Mouse (Mus musculus) left cerebral cortex, adult 9 months (tissue): ENCODE data around the gene Fgfr2.

Experiments
- DNase-seq, 2 experiments: peaks; one replicate each; pipeline ENCODE4 v3.0.0; 2022; ENCODE audit warnings: low spot score in 2 of 2

Fgfr2 gene

DNA sequence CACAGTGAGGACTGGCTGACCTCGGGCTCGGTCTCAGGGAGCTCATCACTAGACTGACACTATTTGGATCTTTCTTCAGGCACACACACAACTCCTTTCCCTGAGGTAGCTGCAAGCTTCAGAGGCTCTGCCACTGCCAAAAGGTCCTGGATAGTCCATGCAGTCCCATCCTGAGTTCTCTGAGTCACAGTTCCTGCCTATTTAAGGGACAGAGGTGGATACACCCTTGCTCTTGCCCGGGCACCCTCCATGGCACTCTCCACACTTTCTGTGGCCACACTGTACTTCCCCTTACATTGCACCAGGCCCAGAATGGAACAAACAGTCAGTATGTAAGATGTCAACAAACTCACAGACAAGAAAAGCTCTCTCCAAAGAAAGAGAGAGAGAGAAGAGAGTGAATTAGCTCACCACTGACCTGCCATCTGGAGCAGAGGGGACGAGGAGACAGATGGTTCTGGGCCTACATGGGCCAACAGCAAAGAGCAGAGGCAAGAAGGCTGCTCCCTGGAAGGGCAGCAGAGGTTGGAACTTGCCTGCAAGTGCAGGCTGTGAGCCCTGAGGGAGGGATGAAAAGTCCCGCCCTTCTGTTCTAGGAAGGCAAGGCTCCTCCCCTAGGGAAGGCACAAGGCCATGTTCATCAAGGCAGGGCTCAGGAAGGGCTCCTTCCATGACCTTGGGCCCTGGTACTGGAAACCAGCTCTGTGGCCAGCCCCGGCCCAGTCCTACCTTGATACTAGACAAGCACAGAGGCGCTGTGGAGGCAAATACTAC, 346.6 kb downstream of the Fgfr2 start:
- DNase-seq, result no peak

DNA sequence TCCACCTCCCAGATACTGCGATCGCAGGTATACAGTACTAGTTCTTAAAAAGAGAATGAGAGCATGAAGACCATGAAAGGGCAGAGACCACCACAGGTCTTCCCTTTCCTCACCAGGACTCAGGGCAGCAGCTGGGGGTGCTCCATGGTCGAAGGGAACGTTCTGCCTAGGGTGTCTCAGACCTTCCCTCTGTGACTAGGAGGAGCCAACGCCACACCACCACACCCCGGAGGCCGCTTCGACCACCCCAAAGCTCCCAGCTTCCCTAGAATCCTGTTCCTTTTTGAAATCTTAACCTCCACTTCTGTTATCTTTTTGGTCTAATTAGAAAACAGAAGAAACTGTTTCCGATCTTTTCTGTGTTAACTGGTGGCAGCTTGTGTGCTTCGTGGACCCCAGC, 347.2 kb downstream of the Fgfr2 start:
- DNase-seq, result no peak

DNA sequence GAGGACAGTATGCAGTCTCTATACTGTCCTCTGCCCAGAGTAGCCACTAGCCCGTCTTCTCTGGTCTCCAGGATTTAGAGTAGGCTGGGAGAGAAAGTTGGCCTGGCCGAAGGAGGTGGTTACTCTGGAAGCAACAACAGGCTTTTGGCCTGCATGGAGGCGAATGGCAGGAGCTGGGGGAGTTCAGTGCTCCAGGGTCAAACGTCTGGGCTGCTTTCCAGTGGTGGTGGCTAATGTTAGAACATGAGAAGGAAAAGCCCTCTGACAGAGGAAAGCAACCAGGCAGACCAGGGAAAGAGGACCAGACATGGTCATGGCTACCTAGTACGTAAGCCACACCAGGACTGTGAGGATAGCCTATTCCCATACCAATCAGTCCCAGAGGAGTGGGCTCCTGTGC, 347.8 kb downstream of the Fgfr2 start:
- no peak for DNase-seq

DNA sequence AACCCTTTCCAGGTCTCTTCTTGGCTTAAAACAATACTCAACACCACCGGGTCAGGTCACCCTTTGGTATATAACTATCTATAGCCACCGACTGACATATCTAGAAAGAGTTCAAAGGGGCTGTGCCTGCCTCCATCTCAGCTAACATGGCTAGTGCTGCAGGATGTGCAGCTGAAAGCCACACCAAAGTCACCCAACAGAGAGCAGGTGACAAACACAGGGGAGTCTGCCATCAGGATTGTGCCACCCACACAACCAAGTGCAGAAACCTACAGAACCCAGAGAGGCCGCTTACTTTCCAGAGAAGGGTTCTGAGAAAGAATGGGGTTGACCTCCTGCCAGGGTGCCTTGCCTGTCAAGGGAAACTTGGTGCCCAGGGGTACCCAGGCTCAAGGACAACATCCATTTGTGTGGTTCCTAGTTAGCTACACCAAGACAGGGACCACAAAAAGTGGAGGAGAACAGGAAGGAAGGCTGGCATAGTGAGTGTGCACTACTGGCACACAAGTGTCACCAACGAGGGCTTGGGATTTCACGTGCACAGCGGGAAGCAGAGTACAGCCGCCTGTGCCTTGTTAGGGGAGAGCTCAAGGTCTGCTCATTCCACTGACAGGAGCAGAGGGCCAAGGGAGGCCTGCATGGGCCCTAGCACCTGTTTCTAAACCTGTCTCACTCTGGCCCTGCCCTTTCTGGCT, 350.0 kb downstream of the Fgfr2 start:
- no peak for DNase-seq

DNA sequence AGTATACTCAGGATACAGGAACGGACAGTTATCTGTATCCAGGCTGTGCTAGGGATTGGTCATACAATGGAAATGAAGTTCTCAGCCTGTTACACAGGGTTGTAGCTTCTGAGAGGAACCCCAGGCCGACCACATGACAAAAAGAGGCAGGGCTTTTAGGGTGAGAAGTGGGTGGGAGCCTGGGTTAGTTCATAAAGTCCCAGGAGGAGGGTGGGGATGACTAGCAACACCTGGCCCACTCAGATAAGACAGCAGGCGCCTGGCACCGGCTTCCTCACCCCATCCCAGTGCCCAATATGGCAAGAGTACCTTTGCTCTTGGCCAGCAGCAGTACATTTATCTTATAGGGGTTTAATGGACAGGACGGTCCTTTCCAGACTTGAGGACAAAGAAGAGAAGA, 350.7 kb downstream of the Fgfr2 start:
- no peak for DNase-seq

DNA sequence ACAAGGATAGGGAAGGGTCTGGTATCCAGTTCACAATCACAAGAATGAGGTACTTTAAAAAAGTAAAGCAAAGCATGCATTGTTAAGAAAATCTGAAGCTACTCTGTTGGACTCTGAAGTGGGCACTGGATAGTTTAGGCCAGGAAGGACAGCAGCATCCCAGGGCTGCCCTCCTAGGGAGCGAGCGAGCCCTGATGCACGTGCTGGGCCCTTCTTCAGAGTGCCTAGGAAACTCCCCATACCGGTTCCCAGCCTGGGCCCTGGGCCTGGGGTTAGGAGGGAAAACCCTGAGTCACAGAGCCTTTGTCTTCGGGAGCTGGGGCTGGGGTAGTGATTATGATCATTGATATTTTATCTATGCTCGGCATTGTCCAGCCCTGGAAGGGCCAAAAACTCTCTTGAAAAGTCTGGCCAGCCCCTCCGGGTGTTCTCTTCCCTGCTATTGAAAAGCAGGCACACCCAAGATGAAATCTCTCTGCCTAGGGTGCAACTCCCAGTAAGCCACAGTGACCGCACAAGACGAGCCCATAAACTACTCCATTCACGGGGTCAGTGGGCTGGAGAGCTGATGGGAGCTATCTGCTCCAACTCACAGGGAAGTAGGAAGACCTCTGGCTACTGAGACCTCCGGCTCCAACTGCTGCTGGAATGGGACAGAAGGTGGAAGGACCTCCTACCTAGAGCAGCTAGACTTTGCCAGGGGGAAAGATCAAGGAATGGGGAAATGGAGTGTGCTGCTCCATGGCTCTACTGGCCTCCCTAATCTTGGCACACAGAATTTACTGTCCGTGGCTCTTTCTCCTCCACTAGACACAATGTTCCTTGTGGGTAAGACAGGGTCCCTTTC, 354.4 kb downstream of the Fgfr2 start:
- no peak for DNase-seq

DNA sequence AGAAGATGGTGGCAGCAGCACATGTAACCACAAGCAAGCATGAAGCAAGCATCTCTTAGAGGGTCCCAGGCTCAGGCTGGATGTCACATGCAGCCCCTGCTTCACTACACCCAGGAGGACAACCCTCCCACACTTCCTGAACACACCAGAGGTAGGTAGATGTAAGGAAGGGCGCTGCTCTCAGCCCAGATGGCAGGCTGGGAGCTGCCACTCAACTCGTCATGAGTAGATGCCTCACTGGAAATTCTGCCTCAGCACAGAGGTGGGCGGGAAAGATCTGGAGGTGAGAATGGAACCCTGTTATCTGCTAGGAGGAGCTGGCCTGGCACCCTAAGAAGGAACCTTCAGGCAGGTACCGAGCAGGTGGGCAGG, 355.2 kb downstream of the Fgfr2 start:
- no peak for DNase-seq

DNA sequence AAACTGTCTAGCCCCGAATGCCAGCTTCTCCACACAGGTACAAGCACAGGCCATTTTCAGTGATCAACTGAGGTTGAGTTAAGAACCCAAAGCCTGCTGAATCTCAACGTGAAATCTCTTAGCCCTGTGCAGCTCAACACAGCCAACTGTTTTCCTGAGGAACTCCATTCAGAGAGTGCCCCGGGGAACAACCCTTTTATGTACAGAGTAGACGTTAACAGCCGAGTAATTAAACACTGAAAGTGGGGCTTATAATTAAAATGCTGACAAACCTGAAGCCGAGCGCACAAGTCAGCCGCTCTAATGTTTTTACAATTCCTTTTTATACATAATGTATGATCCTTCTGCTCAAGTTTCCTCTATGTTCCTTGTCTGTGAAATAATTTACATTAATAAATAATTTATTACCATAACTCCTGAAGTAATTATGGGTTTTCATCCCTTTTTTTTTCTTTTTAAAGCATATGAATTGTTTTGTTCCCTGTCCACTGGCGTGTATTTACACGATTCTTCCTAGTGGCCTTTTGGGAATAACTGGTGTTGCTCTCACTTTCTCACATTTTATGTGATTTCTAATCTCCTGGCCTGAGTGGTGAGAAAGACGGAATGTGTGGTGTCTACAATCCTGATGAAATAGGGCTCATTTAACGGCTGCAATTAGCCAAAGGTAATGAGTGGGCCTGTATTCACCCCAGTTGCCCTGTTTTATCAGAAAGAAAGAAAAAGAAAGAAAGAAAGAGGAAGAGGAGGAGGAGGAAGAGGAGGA, 355.7 kb downstream of the Fgfr2 start:
- DNase-seq, result no peak

DNA sequence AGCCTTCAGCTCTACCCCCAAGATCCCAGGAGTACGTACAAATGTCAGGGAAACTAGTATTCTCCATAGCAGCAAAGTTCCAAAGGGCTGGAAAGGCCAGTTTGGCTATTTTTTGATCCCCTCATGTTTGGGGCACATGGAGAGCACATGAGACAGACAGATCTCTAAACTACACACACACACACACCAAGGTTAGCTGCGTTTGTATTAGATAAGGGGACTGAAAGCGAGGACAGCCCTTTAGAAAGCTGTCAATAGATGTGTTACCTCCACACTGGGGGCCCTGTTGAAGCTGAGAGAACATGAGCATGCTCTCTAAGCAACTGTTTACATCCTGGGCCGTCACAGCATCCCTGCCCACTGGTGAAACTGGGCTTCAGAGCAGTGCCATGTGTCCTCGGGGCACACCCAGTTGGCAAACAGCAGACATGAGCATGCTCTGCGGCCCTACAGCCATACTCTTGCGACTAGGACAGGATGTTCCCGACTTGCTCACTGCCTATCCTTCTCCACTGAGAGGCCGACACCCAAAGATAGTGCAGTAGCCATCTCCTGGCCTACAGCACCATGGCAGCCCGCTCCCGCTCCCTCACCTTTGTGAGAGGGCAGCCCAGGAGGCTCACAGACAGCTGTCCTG, 356.8 kb downstream of the Fgfr2 start:
- DNase-seq, result no peak

DNA sequence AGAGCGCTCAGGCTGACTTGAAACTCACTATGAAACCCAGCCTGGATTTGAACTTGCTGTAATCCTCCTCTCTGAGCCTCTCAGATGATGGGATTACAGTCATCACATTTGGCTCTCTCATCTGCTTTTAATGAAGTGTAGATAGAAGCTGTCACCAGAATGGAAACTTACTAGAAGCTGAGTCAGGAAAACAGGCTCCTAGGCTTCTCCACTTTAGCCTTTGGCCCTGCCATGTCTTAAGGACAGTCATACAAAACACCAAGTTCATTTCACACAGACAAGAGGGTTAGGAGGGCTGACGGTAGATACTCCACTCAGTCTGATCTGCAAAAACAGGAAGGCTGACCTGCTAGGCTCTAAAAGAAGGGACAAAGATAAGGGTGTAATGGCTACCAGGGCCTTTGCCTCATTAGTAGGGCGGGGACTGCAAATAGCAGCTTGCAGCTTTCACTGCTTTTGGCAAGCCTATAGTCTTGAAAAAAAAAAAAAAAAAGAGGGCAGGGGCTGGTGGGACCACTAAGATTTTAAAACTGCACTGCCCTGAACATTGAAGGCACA, 357.4 kb downstream of the Fgfr2 start:
- DNase-seq, result no peak

DNA sequence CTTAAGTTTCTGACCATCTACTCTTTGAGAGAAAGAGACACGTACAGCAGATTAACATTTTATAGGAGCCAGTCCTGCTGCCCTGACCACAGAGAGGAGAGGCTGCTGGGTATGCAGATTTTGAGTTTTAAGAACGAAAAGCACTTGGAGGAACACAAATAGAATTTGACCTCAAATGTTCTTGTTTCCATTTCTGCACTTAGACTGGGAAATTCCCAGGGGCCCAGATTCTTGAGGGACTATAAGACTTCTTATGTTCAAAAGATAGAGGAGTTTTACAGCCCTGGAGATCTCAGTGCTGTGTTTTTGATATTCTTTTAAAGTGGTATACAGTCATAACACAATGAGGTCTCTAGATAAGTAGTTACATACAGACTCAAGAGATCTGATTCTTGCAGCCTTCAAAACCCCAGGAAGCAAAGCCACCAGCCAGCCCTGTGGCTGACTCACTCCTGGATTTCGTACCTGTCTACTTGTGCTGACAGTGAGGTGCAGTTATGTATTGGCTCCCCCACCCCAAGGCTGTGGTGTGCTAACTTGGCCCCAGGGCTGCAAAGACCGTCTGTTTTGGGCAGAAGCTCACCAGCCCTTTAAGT, 358.2 kb downstream of the Fgfr2 start:
- DNase-seq, result no peak

DNA sequence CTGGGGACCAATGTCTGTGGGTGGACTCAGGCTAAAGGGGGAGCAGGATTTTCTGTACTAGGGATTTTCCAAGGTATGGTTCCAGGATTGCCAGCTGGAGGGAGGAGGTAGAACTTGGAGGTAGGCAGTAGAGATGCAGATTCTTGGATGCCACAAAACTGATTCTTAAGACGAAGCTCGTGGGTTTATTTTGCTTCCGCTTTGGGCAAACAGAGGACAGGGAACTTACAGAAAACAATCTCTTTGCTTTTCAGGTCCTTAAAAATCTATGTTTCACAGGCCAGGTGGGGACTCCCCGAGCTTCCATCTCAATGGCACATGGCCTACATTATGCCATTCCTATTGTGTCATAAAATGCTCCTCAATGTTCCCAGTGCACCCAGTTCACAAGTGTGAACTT, 358.8 kb downstream of the Fgfr2 start:
- DNase-seq, result peak in 1 of 2 experiments; percentile 51

DNA sequence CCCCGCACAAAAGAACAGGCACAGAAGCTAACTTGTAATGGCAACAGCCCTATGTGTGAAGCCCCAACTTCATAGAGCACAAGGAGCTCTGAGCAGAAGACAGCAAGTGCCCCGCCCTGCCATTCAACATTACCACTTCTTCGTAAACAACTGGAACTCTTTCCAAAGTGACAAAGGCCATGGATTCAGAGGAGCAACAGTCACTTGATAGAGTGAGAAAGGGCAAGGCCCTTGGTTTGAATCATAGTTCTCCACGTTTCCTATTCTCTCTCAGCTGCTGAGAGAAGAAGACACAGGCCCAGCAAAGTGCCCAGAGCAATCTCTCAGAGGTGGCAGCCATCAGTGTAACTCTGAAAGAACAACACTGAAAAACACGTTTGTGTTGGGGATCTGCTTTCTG, 359.2 kb downstream of the Fgfr2 start:
- no peak for DNase-seq

DNA sequence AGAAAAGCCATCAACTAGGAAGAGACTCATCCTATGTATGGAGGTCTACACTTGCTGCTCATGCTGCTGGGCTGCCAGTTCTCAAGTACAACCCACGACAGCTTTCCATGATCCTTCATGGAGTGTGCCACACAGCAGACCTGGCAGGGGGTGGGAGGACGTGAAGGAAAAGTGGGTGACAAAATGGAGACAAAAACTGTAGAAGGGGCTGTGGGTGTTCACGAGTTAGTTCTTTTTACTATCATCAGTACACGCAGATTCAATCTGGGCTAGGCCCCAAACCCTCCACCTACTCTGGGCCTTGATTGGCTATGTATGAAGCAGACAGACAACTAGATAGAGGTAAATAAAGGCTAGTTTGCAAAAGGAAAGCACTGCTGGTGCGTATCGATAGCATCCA, 359.8 kb downstream of the Fgfr2 start:
- DNase-seq, result peak; percentile 48 to 74

DNA sequence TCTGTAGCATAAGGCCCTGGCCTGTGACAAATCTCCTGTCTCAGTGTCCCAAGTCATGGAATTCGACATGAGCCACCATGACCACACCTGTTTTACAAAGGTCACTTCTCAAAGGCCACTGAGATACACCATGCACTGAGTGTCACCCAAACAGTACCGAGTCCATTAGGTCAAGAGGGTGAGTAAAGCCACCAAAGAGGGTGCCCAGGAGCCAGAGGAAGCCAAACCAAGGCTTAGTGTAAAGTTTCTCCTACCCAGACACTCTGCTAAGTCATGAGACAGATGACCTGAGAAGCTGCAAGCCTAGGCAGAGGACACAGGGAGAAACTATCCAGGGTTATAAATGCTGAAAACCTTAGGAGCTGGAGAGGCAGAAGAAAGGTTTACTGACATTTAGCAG, 361.7 kb downstream of the Fgfr2 start:
- DNase-seq, result no peak

DNA sequence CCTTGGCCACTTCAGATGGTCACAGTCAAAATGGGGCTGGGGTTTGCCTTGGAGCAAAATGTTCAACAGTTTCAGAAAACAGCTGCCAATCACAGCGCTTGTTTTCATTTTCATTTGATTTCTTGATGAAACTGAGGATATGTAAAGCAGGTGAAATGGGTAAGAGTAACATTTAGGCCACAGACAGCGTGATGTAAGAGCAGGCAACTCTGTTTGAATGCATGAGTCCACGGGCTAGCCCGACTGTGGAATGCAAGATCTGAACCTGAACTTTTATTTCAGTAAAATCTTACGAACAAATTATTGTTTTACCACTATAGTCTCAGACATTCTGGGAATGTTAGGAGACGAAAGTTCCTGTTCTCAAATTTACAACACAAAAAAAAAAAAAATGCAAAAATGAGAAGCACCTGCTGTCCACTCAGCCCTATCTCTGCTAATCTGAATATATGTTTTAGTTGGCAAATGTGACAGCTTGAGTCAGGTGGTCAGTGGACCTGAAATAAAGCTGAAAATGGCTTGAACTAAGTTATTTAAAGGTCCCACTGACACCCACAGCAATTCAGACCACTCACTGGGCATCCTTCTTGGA, 362.5 kb downstream of the Fgfr2 start:
- no peak for DNase-seq

DNA sequence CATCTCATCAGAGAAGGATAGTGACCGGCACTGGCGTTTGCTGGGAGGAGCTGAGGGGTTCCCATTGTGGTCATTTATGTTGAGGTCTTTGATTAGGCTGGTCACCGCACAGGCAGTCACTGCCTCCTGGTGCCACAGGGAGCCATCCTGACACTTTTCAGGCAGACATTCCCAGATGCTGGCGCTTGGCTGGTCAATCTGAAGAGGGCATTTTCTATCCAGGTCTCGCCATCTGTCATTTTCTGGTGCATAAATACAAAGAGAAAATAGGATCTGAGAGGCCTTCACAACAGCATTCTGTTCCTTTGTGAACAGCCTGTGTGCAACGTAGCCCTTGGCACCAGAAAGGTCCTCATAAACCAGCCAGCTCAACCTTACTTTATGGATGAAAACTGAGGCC, 363.2 kb downstream of the Fgfr2 start:
- no peak for DNase-seq

DNA sequence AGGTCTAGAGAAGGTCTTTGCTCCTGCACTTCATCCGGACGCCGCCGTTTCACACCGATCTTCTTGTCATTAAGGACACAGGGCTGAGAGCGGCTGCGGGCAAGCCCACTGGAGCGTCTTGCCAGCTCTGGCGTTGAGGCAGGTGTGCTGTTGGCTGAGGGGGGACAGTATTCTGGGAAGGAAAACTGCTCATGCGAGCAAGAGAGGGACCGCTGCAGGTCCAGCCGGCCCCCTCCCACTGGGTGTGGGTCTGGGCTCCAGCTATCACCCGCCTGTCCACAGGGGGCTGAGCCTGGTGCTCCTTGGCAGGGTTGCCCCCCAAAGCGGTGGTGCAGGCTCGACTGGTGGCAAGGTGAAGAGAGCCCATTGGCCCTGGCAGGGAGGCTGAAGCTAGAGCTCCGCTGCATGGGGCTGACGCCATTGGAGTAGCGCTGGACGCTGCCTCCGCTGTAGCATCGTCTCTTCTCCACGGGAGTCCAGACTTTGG, 363.7 kb downstream of the Fgfr2 start:
- DNase-seq, result no peak

DNA sequence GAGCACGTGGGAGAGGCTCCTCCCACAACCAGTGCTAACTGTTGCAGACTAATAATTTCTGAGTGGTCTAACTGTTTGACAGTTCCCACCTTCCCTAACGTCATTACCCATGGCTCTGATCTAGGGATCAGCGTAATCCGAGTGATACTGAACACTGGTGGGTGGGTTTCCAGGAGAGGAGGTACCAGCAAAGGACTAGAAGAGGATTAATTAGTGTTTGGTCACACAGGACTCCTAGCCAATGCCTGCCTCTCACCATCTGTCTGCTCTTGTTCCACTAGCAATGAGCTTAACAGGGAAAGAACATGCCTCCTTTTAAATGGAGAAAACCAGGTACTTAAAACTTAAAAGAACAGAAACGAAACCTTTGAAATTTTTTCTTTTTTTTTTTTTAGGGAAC, 364.3 kb downstream of the Fgfr2 start:
- no peak for DNase-seq

DNA sequence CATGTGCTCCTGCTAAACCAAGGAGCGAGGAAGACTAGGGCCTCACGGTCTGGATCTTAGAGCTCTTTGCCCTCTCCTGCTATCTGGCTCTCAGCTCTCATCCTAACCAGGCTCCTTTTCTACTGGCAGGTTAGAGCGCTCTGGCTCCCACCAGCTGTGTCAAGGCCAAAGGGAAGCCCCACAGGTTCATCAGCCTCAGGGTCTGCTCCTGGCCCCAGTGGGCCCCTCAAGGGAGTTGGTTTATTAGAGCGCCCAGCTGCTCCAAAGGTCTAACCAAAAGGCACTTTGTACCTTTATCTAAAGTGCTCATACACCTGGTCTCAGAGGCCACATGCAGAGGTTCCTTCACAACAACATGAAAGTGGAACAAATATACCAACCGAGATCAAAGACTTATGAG, 366.8 kb downstream of the Fgfr2 start:
- no peak for DNase-seq
